Mouse (Mus musculus) liver, embryonic 14.5 days (tissue): ENCODE data around the gene Med13l.

Source experiments
- CTCF ChIP-seq: IDR thresholded peaks from 2 replicates; pipeline ENCODE4 v1.5.1; 2016; ENCODE audit warnings: antibody characterized with exemption, low read depth, control low read depth
- EP300 ChIP-seq: IDR thresholded peaks from 2 replicates; pipeline ENCODE4 v1.6.1; 2016; ENCODE audit warnings: antibody characterized with exemption, low read depth

DNA sequence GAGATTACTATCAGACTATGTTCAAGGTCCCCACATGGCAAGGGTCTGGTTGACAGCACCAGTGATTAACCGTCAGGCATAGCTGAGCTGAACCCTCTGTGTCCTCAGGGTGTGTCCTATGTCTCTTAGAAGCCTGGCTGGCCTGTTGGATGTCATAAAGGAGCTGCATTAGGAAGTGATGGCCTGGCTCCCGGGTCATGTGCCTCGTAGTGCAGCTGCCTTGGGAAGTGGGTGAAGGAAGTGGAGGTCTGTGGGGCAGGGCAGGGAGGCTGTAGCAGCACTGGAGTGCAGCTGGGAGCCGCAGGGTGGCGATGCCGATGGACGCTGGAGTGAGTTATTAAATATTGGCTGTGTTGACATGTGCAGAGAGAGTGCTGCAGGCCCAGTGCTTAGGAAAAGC is 90.3 kb downstream of the Med13l start:
- TF ChIP-seq CTCF (no peak), EP300 (no peak)
